Mouse (Mus musculus) liver, embryonic 14.5 days (tissue): ENCODE measurements at regions not wholly inside any gene's neighbourhood (a gene's known extent, or its start where the extent isn't known, plus 50 kb on each side); places are given as distances from the start of the nearest gene placed in this dataset.
A peak's percentile ranks its signal among the peaks of the same experiment; 100 is the strongest.

ENCODE experiments used
- ATAC-seq: fragments of 200-750 bp; cut with Nextera tagmentation; 2 replicates; pipeline ENCODE4 v1.8.0; 2017; ENCODE audit warnings: moderate number of reproducible peaks, mild to moderate bottlenecking, moderate library complexity; ENCODE audit not compliant: insufficient read depth
- DNase-seq, 3 experiments: peaks; one replicate each; pipeline ENCODE4 v3.0.0-alpha.2; 2012 to 2013; ENCODE audit warnings: low read depth in 3 of 3, low spot score in 3 of 3
- H3K27ac ChIP-seq: fragments of 300-500 bp; sonication (generic); 2 replicates; pipeline ENCODE4 v1.5.1; 2014; ENCODE audit warnings: moderate library complexity, mild to moderate bottlenecking, control low read depth, inconsistent platforms
- H3K27me3 ChIP-seq: fragments of 300-500 bp; sonication (generic); 2 replicates; pipeline ENCODE4 v1.6.1; 2014; ENCODE audit warnings: mild to moderate bottlenecking, low read length, moderate library complexity; ENCODE audit not compliant: control insufficient read depth, insufficient read depth
- H3K36me3 ChIP-seq: fragments of 300-500 bp; sonication (generic); replicated peaks from 2 replicates; pipeline ENCODE4 v1.6.1; 2014; ENCODE audit warnings: low read depth; ENCODE audit not compliant: control insufficient read depth, insufficient read depth
- H3K4me1 ChIP-seq, 2 experiments: fragments of 200-500 bp in 1 of 2; fragments of 300-500 bp in 1 of 2; sonication (generic) in 1 of 2; replicated peaks; 2 replicates each; pipeline ENCODE4 v1.6.1; 2012 to 2014; ENCODE audit warnings: antibody characterized with exemption in 1 of 2, inconsistent platforms in 1 of 2, low read length in 1 of 2; ENCODE audit not compliant: control insufficient read depth in 2 of 2, insufficient read depth in 2 of 2
- H3K4me2 ChIP-seq: fragments of 300-500 bp; sonication (generic); 2 replicates; pipeline ENCODE4 v1.6.1; 2014; ENCODE audit warnings: low read depth, mild to moderate bottlenecking, control low read depth, moderate library complexity
- H3K4me3 ChIP-seq, 2 experiments: fragments of 200-500 bp in 1 of 2; fragments of 300-500 bp in 1 of 2; sonication (generic) in 1 of 2; 2 replicates each; pipeline ENCODE4 v1.5.1; 2012 to 2014; ENCODE audit warnings: low read depth in 2 of 2, low read length in 2 of 2, mild to moderate bottlenecking in 2 of 2, control low read depth in 1 of 2, inconsistent platforms in 1 of 2, moderate library complexity in 1 of 2; ENCODE audit not compliant: insufficient read depth in 1 of 2
- H3K9ac ChIP-seq: fragments of 300-500 bp; sonication (generic); replicated peaks from 2 replicates; pipeline ENCODE4 v1.6.1; 2014; ENCODE audit warnings: mild to moderate bottlenecking, control low read depth, moderate library complexity
- H3K9me3 ChIP-seq: fragments of 300-500 bp; sonication (generic); 2 replicates; pipeline ENCODE4 v1.6.1; 2016; ENCODE audit warnings: low read length, mixed read lengths; ENCODE audit not compliant: control insufficient read depth
- CTCF ChIP-seq: IDR thresholded peaks from 2 replicates; pipeline ENCODE4 v1.5.1; 2016; ENCODE audit warnings: antibody characterized with exemption, low read depth, control low read depth
- EP300 ChIP-seq: IDR thresholded peaks from 2 replicates; pipeline ENCODE4 v1.6.1; 2016; ENCODE audit warnings: antibody characterized with exemption, low read depth
- WGBS: fragments of 180-500 bp; shearing (Covaris S2); extraction: QIAGEN DNeasy Blood & Tissue Kit; methylation state at CpG from one replicate; pipeline ENCODE4 v1.1.7; 2014; ENCODE audit not compliant: insufficient replicate concordance; 5-methylcytosine and 5-hydroxymethylcytosine counted together

DNA sequence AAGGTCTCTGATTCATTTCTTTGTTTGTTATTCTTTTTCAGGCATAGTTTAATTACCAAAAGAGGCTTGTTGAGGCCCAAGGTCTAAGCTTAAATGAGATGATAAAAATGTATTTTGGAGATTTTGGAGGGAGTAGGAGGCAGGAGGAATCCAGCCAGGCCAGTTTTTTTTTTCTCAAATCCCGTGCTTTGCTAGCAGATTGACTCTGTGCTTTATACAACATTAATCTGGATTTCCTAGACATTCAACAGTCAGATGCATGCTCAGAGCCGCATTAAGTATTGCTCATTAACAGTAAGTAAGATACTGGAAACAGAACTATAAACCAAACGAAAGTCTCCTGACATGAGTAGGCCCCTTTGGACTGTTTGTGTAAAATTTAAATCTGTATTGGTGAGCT is 662.9 kb upstream of the Nrsn1 start:
- no peaks in the 10 kb centered on the region for H3K4me1 ChIP-seq
- H3K4me3 ChIP-seq: no peak overlapping the region
- TF ChIP-seq EP300 (no peak), CTCF (no peak)
- ATAC-seq: no peak
- no peak overlapping the region for H3K9ac ChIP-seq
- H3K9me3 ChIP-seq: no peaks in the 10 kb centered on the region
- no peak overlapping the region for H3K27ac ChIP-seq
- no peaks in the 10 kb centered on the region for H3K36me3 ChIP-seq
- no peak for DNase-seq
- WGBS: 48% methylated on average over 3 of the region's 3 CpGs
- H3K4me2 ChIP-seq: no peak overlapping the region
- H3K27me3 ChIP-seq: no peaks in the 10 kb centered on the region

DNA sequence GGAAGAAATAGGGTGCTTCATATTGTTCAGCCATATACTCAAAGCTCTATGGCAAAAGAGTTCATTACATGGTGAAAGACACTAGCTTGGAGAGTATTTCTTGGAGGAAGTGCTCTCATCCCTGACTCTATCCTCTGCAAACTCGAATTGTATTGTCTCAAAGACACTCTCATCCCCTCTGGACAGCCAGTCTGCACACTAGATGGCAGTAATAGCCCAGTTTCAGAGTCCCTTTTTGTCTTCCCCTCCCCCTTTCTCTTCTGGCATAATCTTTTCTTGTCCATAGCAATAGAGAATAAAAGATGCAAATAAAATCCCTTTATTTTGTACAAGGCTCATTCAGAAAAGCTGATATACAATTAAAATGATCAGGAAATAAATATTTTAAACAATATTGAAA is 662.5 kb upstream of the Nrsn1 start:
- ATAC-seq: no peak
- TF ChIP-seq CTCF (peak; percentile 25; the same call in 1 of the 2 replicates), EP300 (no peak)
- Histone ChIP-seq H3K4me2 (no peak overlapping the region), H3K4me3 (no peak overlapping the region), H3K4me1 (no peaks in the 10 kb centered on the region), H3K27ac (no peak overlapping the region), H3K27me3 (no peaks in the 10 kb centered on the region), H3K9me3 (no peaks in the 10 kb centered on the region), H3K36me3 (no peaks in the 10 kb centered on the region), H3K9ac (no peak overlapping the region)
- no peak for DNase-seq
- 0% methylated on average over 1 of the region's 1 CpGs for WGBS

DNA sequence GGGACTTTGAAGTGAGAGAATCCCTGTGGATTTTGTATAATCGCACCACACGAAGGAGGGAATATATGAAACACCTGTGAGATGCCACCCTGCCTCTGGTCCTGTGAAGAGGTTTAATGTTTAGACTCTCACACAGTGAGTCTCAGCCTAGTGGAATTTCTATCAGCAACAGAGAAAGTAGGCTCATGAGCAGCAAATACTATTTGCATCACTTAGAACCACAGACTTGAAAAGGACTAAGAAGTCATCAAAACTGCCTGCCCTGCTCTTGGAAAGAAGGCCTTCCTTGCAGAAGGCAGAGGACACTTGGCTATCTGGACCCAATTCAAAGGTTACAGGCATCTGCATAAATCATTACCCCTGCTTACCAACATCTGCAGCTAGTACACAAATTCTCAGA is 662.1 kb upstream of the Nrsn1 start:
- TF ChIP-seq EP300 (no peak), CTCF (no peak)
- Histone ChIP-seq H3K9me3 (no peaks in the 10 kb centered on the region), H3K27ac (no peak overlapping the region), H3K27me3 (no peaks in the 10 kb centered on the region), H3K4me1 (no peaks in the 10 kb centered on the region), H3K36me3 (no peaks in the 10 kb centered on the region), H3K4me3 (no peak overlapping the region), H3K4me2 (no peak overlapping the region), H3K9ac (no peak overlapping the region)
- ATAC-seq: no peak
- no peak for DNase-seq
- 86% methylated on average over 2 of the region's 2 CpGs for WGBS

DNA sequence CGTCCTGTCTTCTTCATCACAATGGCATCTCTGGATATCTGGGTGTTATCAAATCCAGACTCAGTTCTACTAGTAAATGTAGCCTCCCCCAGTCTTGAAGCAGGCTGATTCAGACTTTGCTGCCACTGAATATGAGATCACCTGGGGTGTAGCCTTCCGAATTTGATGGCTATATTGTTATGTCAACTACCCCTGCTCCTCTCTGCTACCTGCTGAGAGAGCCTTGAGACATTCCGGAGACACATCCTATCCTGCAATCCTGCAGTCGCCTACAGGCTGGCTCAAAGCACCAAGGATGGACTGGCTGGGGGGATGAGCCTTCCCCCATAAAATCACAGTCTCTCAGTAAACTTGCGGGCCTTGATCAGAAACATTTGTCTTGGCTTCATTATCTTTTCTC is 655.4 kb upstream of the Nrsn1 start:
- TF ChIP-seq EP300 (no peak), CTCF (no peak)
- H3K27ac ChIP-seq: no peak overlapping the region

DNA sequence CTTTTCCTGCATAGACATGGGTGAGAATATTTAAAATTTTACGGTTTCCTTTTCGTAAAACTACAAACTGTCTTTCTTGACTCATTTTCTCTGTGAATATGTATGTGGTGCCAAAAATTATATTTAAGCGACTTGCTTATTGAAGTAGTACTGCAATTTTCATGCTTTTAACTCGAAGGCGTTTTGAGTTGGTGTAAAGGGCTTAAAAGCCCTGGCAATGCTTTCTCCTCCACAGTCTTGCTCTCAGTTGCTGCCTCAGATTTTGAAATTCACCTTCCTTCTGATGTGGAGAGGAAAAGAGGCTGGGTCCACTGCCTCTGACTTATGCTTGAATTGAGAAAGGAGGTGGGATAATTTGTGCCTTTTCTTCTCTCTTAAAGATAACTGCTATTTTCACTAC is 629.6 kb upstream of the Nrsn1 start:
- WGBS: 56% methylated on average over 5 of the region's 5 CpGs
- Histone ChIP-seq H3K4me1 (no peaks in the 10 kb centered on the region), H3K27ac (no peak overlapping the region), H3K36me3 (no peaks in the 10 kb centered on the region), H3K4me3 (no peak overlapping the region), H3K9ac (no peak overlapping the region), H3K27me3 (no peaks in the 10 kb centered on the region), H3K9me3 (no peaks in the 10 kb centered on the region), H3K4me2 (no peak overlapping the region)
- ATAC-seq: no peak
- no peak for DNase-seq
- TF ChIP-seq CTCF: no peak
- TF ChIP-seq EP300: no peak

More for the DNA sequence above, 655.4 kb upstream of the Nrsn1 start:
- ATAC-seq (no peak), DNase-seq (no peak)
- Histone ChIP-seq H3K36me3 (no peaks in the 10 kb centered on the region), H3K9me3 (no peaks in the 10 kb centered on the region), H3K4me2 (no peak overlapping the region), H3K9ac (no peak overlapping the region), H3K4me3 (no peak overlapping the region), H3K27me3 (no peaks in the 10 kb centered on the region), H3K4me1 (no peaks in the 10 kb centered on the region)
- WGBS: 59% methylated on average over 5 of the region's 5 CpGs

- no peak for TF ChIP-seq CTCF
- TF ChIP-seq EP300: no peak
- Histone ChIP-seq H3K4me2 (no peak overlapping the region), H3K36me3 (no peaks in the 10 kb centered on the region), H3K27ac (no peak overlapping the region), H3K27me3 (no peaks in the 10 kb centered on the region), H3K4me3 (no peak overlapping the region), H3K9me3 (no peaks in the 10 kb centered on the region), H3K9ac (no peak overlapping the region), H3K4me1 (no peaks in the 10 kb centered on the region)
- no peak for DNase-seq
- no peak for ATAC-seq
- WGBS: 11% methylated on average over 2 of the region's 2 CpGs
Observed at GRCm38 (mm10) chr13:25893150-25893549, 622.8 kb upstream of the Nrsn1 start.
